Mouse (Mus musculus) fibroblast of lung, adult 2 months (primary cell): Measurements from ENCODE around the gene Gm21891.
"Not testable (repeated sequence)": the region's sequence is repeated elsewhere in the genome, so short reads cannot be mapped to it uniquely, and the experiment has no call there.

Source experiments
- DNase-seq: peaks from one replicate; pipeline ENCODE4 v3.0.0-alpha.2; 2011; ENCODE audit warnings: low read depth

The Gm21891 gene

DNA sequence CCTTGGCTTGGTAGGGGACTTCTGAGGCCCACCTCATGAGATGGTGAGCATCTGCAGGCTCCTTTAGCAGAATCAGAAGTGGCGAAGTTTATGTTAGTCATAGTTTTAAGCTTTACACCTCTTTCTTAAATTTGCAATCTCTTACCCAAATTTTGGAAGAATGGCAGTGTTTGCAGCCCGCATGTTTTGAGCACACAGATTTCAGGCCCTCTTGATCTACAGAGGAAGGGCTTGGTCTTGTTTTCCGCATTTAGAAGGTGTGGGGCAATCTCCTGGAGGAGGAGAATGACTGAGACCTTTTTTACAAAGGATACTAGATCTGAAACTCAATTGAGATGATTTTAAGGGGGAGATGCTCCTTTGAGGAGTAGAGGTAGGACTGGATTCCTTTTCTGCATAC lies at the start of gene Gm21891:
TSS of gene Gm21891 (minus strand) at position 101 of the 400 bp plus-strand sequence.
- DNase-seq = not testable (repeated sequence)

DNA sequence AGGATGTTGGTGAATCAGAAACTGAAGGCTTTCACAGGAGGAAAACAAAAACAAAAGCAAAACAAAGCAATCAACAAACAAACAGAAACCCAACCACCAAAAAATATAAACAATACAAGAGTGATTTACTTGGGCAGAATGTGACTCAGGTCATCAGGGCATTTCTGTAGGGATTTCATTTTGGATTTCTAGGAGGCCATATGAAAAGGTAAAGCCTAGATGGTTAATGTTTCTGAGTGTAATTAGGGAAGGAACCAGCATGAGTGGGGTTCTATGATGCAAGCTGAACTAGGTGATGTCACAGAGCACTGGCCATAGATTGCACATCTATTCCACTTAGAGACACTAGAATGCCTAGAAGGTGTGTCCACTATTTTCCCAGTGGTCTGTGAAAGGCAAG lies 28.4 kb upstream of the Gm21891 start, which contains the start of gene Gm21425:
TSS of gene Gm21425 (plus strand) at position 301 of the 400 bp plus-strand sequence.
- DNase-seq = not testable (repeated sequence)
